Mouse (Mus musculus): ENCODE measurements around the gene Hscb.
"Not testable (repeated sequence)": the region's sequence is repeated elsewhere in the genome, so short reads cannot be mapped to it uniquely, and the experiment has no call there.

Gene Hscb

DNA sequence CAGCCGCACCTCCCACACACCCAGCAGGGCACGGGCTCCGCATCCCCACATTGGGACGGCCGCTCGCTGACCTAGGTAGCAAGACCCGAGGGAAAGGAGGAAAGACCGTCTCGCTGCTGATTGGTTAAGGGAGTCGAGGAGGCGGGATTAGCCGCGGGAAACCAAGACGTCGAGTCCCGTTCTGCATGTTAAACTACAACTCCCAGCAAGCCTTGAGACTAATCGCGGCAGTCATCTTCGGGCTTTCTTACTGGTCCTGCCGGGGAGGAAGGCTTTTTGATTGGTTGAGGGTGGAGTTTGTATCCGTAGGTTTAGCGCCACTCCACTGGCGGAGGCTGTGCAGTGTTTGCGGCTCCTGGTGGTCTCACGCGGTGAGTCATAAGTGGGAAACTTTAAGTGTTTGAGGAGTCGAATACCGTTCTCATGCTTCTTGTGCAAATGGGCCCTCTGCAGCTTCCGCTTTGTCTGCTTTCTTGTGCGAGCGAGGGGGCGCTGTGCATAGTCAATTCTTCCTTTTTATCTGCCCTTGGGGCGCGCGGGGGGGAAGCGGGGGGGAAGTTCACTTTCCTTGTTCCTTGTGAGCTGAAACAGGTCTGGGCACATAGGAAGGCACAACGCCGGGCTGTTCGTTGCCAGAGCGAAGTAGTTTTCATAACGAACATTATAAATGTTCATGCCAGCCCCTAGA, at the start of gene Hscb, which contains the start of gene Chek2:
Gene Hscb (minus strand): TSS at position 100 of the 688 bp plus-strand sequence.
Gene Chek2 (plus strand): TSS at position 302 of the 688 bp plus-strand sequence.
- peak; percentile 93 for DNase-seq (ENCODE audit: extremely low read depth, insufficient read length, low spot score)

DNA sequence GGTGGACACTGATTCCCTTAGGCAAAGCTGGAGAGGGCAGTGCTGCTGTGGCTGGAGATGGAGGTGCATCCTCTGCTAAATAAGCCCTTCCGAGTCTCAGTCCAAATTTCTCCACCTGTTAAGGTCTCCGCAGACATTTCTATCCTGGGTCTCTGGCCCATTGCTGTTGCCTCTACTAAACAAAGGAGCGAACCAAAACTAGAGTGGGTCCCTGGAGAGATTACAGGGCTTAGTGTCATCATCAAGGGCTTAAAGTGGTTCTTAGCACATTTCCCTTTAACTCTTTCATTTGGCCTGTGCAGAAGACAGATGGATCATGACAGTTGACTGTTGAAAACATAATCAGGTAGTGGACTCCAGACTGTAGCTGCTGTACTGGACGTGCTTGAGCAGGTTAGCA, 49.0 kb upstream of the Hscb start:
- no peak for DNase-seq (ENCODE audit: extremely low read depth, insufficient read length, low spot score)

DNA sequence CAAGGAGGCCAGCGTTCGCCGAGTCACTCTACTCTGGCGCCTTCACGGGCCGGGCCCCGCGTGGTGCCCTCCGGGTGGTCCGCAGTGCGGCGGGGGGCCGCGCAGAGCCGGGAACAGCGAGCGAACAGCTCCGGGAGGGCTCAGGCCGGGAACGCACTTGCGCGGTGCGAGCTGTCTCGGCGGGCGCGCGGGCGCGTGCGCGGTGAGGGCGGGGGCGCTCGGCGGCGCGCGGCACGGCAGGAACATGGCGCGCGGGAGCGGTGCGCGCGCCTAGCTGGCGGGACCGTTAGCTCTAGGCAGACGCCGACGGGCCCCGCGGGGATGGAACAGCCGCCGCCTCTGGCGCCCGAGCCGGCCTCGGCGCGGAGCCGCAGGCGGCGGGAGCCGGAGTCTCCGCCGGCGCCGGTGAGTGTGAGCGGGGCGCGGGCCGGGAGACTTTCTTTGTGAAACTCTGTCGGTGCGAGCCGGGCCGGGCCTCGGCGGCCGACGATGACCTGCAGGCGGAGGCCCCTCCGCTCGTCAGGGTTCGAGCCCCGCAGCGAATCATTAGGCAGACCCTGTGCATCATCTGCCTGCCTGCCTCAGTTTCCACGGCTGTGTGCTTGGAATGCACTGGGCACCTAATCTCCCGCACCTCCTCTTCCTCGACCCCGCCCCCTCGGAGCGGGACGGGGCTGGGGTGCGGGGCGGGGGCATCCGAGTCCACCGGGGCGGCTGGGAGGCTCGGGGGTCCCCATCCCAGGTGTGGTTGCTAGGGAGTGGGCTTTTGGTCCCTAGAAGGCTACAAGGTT, 40.2 kb upstream of the Hscb start, which contains the start of gene Ttc28:
Gene Ttc28 (plus strand): TSS at position 220 of the 791 bp plus-strand sequence.
- DNase-seq (ENCODE audit: extremely low read depth, insufficient read length, low spot score): peak; percentile 74

DNA sequence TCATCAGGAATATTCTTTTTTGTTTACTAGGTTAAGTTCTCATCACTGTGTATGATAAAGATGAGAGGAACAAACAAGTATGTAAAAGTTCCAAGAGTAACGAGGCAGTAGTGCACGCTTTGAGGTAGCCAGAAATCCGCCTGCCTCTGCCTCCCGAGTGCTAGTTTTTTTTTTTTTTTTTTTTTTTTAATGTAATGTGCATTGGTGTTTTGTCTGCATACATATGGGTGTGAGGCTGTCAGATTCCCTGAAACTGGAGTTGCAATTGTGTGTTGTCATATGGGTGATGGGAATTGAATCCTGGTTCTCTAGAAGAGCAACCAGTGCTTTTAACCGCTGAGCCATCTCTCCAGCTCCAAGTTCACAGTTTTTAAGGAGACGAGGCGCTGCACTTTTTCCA, 39.5 kb upstream of the Hscb start:
- DNase-seq (ENCODE audit: extremely low read depth, insufficient read length, low spot score): no peak

DNA sequence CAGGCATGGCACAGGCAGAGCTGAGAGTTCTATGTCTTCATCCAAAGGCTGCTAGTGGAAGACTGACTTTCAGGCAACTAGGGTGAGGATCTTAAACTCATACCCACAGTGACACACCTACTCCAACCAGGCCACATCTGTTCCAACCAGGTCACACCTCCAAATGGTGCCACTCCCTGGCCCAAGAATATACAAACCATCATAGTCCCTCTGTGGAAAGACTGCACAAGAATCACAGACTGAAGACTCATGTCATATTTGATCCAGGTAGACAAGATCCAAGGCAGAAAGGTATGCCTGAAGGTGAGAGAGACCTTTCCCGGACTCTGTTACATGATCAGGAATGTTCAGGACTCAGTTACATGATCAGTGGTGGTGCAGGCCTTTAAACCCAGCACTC, 38.9 kb upstream of the Hscb start:
- not testable (repeated sequence) for DNase-seq (ENCODE audit: extremely low read depth, insufficient read length, low spot score)

DNA sequence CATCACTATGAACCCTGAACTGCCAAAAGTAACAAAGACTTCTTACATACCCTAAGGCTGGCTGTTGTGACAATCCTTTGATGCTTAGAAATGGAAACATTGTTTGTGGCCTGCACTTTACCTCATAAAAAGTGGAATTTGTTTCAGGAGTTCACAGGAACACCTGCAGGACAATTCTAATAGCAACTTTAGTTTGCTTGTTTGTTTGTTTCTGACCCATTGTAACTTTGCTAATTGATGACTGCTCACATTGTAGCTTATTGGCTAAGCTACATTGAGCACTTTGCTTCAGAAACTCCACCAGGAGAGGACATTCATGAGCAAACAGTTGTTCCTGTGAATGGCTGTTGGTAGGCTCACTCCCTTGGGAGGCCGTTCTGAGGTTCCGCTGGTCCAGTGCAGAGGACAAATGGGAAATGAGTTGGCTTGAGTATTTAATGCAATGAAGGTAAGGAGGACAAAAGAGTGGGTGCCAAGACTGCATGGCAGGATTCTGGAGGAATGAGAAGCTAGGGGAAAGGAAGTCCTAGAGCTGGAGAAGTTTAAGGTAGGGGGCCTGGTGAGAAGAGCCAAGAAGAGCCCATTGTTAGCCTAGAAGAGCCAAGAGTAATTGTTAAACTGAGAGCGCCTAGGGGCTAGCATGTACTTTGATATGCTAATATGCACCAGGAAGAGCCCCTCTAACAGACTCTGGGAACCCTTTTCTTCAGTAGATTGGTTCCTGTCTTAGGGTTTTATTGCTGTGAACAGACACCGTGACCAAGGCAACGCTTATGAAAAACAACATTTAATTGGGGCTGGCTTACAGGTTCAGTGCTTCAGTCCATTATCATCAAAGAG, 38.3 kb upstream of the Hscb start:
- DNase-seq (ENCODE audit: extremely low read depth, insufficient read length, low spot score): no peak

DNA sequence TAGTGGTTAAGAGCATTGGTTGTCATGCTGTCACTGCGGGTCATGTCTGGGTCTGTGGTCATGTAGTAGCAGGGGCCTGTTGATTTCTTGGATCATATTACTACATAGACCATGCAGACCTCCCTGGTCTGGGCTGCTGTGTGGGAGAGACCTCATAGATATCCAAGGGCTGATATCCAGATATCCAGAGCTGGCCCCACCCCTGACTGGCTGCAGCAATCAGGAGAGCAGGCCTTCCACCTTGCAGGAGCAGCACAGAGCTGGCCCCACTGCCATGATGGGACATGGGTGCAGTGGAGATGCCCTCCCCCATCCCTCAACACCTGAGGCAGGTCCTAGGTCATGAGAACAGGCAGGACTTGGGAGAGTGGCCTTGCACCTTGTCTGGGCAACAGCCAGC, 35.7 kb upstream of the Hscb start:
- DNase-seq (ENCODE audit: extremely low read depth, insufficient read length, low spot score): no peak

DNA sequence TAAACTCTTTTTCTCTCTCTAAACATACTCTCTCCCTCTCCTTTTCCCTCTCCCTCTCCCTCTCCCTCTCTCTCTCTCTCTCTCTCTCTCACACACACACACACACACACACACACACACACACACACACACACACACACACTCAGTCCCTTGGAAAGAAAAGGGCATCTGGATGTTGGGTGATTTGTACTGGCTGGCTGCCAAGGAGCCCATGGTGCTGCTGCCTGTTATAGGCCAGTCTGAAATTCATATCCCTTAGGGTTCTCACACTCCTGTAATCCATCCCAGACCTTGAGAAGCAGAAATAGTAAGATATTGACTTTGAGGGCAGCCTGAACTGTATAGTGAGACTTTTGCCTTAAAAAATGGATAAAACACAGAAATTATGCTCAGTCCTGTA, 35.1 kb upstream of the Hscb start:
- no peak for DNase-seq (ENCODE audit: extremely low read depth, insufficient read length, low spot score)

DNA sequence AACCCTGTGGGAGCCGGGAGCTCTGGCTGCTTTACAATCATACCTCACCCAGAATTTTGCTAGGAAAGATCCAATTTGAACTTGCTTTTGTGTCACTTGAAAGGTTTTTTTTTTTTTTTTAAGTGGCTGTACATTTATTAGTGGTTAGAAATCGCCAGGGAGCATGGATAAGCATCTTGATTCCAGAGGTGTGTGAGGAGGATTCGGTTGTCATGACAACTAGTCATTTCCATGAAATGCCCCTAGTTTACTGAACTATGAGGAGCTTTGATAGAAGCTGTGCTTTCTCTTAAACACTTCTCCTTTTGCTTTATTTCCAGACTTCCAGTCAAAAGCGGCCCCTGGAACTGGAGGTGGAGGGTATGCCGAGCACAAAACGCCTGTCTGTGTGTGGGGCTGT, 33.6 kb upstream of the Hscb start:
- DNase-seq (ENCODE audit: extremely low read depth, insufficient read length, low spot score): no peak

DNA sequence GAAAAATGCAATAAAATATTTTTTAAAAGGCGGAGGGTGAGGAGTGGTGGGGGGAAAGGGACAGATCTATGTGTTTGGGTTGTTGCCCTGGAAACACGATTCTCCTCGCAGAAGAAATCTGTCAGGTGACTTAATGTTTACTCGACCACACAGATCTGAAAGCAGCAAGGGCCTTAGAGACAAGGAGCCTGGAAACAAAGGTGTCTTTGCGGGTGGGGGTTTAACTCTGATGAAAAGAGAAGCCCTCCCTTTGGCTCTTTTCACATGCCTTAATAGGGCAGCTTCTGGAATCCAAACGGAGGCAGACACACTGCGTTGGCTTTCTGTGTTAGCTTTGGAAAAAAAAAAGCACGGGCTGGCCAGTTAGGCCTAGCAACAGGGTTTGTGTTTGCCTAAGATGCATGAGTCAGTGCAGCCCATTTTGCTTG, 29.7 kb upstream of the Hscb start:
- DNase-seq (ENCODE audit: extremely low read depth, insufficient read length, low spot score): no peak

DNA sequence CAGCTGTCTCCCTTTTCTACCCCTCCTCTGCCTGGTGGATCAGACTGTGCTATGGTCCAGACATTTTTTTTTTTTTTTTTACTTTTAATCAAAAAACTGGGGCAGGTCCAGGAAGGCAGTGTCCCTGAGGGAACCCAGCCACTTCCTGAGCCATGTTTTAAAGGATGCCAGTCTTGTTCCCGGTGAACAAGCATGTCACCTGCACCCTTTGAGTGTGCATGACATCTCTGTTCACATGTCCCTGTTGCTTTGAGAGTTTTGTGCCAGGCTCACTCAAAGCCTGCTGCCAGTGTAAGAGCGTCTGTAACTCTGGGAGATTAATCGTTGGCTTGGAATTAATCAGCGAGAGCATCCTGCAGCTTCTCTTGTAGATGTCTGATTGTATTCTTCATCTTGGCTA, 28.9 kb upstream of the Hscb start:
- DNase-seq (ENCODE audit: extremely low read depth, insufficient read length, low spot score): no peak

DNA sequence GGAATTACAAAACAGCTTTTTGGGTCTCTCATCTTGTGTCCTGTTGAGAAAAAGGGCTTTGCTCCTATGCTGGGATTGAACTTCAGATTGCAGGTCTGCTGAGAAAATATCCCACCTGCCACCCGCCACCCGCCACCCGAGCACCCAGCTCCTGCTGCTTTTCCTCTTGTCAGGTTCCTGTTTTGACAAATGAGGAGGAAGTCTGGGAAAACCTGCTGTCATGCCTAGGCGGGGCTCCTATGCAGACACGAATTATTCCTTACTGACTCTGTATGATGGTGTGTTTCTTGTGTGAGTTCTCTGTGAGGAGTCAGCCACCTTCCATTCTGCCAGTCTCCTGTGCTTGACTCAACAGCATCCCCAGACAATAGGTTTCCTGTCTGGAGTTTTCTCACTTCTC, 20.9 kb upstream of the Hscb start:
- no peak for DNase-seq (ENCODE audit: extremely low read depth, insufficient read length, low spot score)

DNA sequence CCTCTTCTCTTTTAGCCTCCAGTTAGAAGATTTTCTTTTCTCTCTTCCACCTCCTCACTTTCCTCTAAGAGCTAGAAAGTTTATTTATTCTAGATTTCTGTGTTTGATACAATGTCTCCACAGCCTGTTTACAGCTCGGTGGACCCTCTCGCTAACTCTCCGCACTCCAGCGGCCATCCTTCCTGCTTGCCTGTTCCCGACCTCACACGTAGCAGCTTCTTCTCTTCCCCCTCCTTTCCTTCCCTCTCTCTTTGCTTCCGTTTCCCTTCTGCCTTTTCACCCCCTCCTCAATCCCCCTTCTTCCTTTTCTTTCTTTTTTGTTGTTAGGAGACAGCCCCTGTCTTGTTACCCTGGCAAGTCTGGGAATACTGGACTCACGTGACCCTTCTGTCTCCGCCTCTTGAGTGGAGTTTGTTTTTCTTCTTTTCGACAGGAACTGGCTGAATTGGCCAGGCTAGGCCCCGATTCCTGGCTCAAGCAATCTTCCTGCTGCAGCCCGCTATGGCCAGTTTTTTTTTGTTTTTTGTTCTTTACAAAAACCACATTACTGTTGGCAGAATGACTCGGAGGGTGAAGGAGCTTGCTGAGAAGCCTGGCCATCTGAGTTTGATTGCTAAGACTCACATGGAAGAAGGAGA, 19.6 kb upstream of the Hscb start:
- no peak for DNase-seq (ENCODE audit: extremely low read depth, insufficient read length, low spot score)

DNA sequence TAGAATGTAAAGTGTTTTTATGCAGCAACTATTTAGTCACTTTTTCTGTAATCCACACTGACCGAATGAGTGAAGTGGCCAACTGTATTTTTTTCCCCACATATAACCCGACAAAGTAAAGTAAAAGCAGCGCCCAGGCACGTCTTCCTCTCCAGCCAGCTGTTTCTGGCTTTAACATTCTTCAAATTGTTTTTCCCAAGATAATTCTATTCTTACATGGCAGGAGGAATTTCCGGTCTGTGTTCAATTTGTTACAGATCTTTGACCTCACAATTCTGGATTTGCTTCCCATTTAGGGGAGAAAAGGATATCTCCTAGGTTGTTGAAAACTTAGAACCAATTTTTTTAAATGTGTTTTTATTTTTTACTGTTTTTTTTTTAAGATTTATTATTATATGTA, 17.5 kb upstream of the Hscb start:
- DNase-seq (ENCODE audit: extremely low read depth, insufficient read length, low spot score): no peak

DNA sequence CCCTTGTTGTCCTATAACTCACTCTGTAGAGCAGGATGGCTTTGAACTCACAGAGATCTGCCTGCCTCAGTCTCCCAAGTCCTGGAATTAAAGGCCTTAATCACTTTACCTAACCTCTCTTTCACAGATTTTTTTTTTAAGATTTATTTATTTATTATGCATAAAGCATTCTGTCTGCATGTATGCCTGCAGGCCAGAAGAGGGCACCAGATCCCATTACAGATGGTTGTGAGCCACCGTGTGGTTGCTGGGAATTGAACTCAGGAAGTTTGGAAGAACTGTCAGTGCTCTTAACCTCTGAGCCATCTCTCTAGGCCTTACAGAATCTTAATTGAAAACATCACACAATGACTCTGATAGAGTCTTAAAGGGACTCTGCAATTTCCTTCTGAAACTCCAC, 13.4 kb upstream of the Hscb start:
- no peak for DNase-seq (ENCODE audit: extremely low read depth, insufficient read length, low spot score)

DNA sequence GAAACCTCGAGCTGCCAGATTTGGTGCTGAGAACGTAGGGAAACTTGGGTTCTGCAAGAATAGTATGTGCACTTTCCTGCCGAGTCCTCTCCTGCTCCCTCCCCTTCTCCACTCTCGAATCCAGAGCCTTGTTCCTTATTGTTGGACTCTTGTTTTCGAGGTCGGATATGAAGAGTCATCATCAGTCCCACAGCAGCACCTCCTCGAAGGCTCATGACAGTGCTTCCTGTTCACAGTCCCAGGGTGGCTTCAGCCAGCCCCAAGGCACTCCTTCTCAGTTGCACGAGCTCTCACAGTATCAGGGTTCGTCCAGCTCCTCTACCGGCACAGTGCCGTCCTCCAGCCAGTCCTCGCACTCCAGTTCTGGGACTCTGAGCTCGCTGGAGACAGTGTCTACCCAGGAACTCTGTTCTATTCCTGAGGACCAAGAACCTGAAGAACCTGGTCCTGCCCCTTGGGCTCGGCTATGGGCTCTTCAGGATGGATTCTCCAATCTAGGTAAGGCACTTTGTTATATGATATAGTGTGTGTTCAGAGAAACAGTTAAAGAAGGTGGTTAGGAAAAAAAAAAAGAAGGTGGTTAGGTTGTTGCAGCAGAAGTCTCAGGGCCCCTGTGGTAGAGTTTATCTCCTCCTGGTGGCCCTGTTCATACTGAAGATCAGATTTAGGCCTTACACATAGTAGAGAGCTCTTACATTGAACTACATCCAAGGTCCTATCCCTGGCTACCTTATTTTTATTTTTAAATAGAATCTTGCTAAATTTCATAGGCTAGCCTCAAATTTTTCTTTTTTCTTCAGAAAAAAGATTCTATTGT, 1.7 kb upstream of the Hscb start:
- DNase-seq (ENCODE audit: extremely low read depth, insufficient read length, low spot score): no peak

DNA sequence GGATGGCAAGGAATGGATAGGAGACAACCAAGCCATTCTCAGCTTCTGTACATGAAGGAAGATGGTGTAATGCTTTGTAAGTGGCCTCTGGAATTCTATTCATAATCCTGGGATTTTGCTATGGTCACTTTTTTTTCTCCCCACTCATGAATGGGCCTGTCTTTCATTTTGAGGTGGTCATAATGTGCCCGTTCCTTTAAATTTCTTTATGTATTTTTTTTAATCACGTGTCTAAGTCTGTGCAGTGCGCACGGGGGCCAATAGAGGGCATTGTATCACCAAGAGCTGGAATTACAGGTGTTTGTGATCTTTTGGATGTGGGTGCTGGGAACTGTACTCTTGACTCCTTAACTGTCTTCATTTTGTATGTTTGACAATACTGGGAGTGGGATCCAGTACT, 888 bp upstream of the Hscb start:
- DNase-seq (ENCODE audit: extremely low read depth, insufficient read length, low spot score): peak; percentile 14

DNA sequence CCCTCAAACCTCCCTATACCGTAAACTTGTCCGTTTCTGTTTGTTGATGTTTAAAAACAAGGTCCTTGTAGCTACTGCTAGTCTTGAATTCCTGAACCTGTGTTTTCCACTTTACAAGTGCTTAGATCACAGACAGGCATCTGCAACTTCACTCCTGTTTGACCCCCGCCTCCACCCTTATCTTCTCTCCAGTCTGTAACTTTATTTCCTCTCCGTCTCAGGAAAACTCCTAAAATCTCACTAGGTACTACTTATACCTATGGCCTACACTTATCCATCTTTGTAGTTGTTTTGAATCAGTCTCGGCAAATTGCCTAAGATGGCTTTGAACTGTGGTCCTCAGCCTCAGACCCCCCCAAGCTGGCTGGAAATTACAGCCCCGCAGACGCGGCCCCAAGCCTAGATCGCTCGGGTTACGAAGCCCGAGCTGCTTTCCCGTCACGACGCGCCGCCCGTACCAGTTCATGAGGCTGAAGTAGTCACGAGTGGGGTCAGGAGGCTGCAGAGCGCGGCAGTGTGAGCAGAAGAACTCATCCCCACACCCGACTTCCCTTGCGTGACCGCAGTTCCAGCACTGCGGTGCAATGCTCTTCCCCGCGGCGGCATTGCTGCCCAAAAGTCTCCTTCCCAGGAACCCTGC, 419 bp downstream of the Hscb start:
- DNase-seq (ENCODE audit: extremely low read depth, insufficient read length, low spot score): no peak

DNA sequence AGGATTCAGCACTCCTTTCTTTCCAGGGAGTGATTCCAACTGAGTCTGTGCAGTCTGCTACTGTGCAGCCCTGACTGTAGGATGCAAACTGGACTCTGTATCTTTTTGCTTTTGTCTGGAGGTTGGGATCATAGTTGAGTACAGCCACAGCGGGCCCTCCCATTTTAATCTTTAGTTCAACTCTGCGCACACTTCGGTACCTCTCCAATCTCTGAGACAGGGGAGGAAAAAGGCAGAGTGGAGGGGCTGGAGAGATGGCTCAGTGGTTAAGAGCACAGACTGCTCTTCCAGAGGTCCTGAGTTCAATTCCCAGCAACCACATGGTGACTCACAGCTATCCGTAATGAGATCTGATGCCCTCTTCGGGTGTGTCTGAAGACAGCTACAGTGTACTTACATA, 1.6 kb downstream of the Hscb start:
- DNase-seq (ENCODE audit: extremely low read depth, insufficient read length, low spot score): not testable (repeated sequence)
